Mouse (Mus musculus) hindbrain, postnatal 0 days (tissue): ENCODE data around the gene Pcbp2. TPM values are rescaled to one million over a fixed set of nuclear protein-coding genes. Genes with fewer than 3 reads are reported as not detected.
A peak's percentile ranks its signal among the peaks of the same experiment; 100 is the strongest.

Experiments used
- ATAC-seq: fragments of 200-750 bp; cut with Nextera tagmentation; 2 replicates; pipeline ENCODE4 v1.8.0; 2017; ENCODE audit warnings: mild to moderate bottlenecking, moderate TSS enrichment, moderate library complexity
- DNase-seq: peaks from one replicate; pipeline ENCODE4 v3.0.0-alpha.2; 2015; ENCODE audit warnings: low spot score
- H3K27ac ChIP-seq: fragments of 300-500 bp; sonication (generic); 2 replicates; pipeline ENCODE4 v1.5.1; 2014; ENCODE audit warnings: mild to moderate bottlenecking
- H3K27me3 ChIP-seq: fragments of 300-500 bp; sonication (generic); 2 replicates; pipeline ENCODE4 v1.6.1; 2014; ENCODE audit warnings: low read length, mixed read lengths; ENCODE audit not compliant: insufficient read depth
- H3K36me3 ChIP-seq: fragments of 300-500 bp; sonication (generic); 2 replicates; pipeline ENCODE4 v1.6.1; 2014; ENCODE audit warnings: low read length, mixed read lengths; ENCODE audit not compliant: insufficient read depth
- H3K4me1 ChIP-seq: fragments of 300-500 bp; sonication (generic); 2 replicates; pipeline ENCODE4 v1.6.1; 2014; ENCODE audit warnings: antibody characterized with exemption, low read length, mixed read lengths; ENCODE audit not compliant: insufficient read depth
- H3K4me2 ChIP-seq: fragments of 300-500 bp; sonication (generic); 2 replicates; pipeline ENCODE4 v1.6.1; 2014; ENCODE audit warnings: low read depth, mild to moderate bottlenecking, low read length, moderate library complexity, mixed read lengths
- H3K4me3 ChIP-seq: fragments of 300-500 bp; sonication (generic); 2 replicates; pipeline ENCODE4 v1.5.1; 2014; ENCODE audit warnings: low read length
- H3K9ac ChIP-seq: fragments of 300-500 bp; sonication (generic); replicated peaks from 2 replicates; pipeline ENCODE4 v1.6.1; 2014; ENCODE audit warnings: mild to moderate bottlenecking, low read length, moderate library complexity, mixed read lengths
- H3K9me3 ChIP-seq: fragments of 300-500 bp; sonication (generic); 2 replicates; pipeline ENCODE4 v1.6.1; 2016; ENCODE audit warnings: low read length, mixed read lengths
- CTCF ChIP-seq: IDR thresholded peaks from 2 replicates; pipeline ENCODE4 v1.5.1; 2016; ENCODE audit warnings: antibody characterized with exemption, control low read depth, low read depth
- WGBS: fragments of 180-500 bp; shearing (Covaris S2); extraction: QIAGEN DNeasy Blood & Tissue Kit; methylation state at CpG from one replicate; pipeline ENCODE4 v1.1.7; 2014; 5-methylcytosine and 5-hydroxymethylcytosine counted together
- polyA plus RNA-seq: library from polyadenylated mRNA; unstranded; fragments of >200 nt; fragmentation: Nextera tagmentation; extraction: Ambion mirVana; gene quantifications from 2 replicates; pipeline ENCODE4 v1.2.1, GENCODE M21; 2015
- total RNA-seq: library from RNA; depleted of rRNA; stranded (reverse); fragments of >200 nt; gene quantifications from 2 replicates; pipeline ENCODE4 v1.2.3, GENCODE M21; 2014

The Pcbp2 gene
- total and polyA plus RNA-seq, 2 experiments from 2014 or later: 104 to 151 TPM

GRCm38 (mm10) chr15:102433173-102433572, 37.2 kb upstream of the Pcbp2 start:
- Histone ChIP-seq H3K4me3 (no peak overlapping the region), H3K36me3 (peaks cover 34% of the 10 kb centered on the region), H3K4me1 (no peaks in the 10 kb centered on the region), H3K27me3 (no peaks in the 10 kb centered on the region), H3K27ac (no peak overlapping the region), H3K9ac (no peak overlapping the region), H3K4me2 (no peak overlapping the region), H3K9me3 (no peaks in the 10 kb centered on the region)
- ATAC-seq (no peak), DNase-seq (no peak)
- no peak for TF ChIP-seq CTCF
- 97% methylated on average over 4 of the region's 4 CpGs for WGBS

- WGBS: 50% methylated on average over 2 of the region's 2 CpGs
- Histone ChIP-seq H3K4me2 (no peak overlapping the region), H3K36me3 (no peaks in the 10 kb centered on the region), H3K27ac (no peak overlapping the region), H3K9ac (no peak overlapping the region), H3K4me1 (no peaks in the 10 kb centered on the region), H3K27me3 (no peaks in the 10 kb centered on the region), H3K9me3 (no peaks in the 10 kb centered on the region), H3K4me3 (no peak overlapping the region)
- peak; percentile 87 for DNase-seq
- peak; percentile 84 for TF ChIP-seq CTCF
- peak; percentile 55; the same call in 1 of the 2 replicates for ATAC-seq
Observed at GRCm38 (mm10) chr15:102442490-102442889, 27.8 kb upstream of the Pcbp2 start.

GRCm38 (mm10) chr15:102445146-102445545, 25.2 kb upstream of the Pcbp2 start, which contains the start of gene Amhr2:
Amhr2 (plus strand) TSS chr15:102445367.
- DNase-seq (no peak), ATAC-seq (no peak)
- H3K9ac ChIP-seq: no peak within 1 kb of the TSS
- H3K27me3 ChIP-seq: no peaks in the 10 kb centered on the region
- no peak within 1 kb of the TSS for H3K27ac ChIP-seq
- H3K36me3 ChIP-seq: no peaks in the 10 kb centered on the region
- 69% methylated on average over 8 of the region's 8 CpGs for WGBS
- no peaks in the 10 kb centered on the region for H3K4me1 ChIP-seq
- TF ChIP-seq CTCF: no peak
- no peak within 1 kb of the TSS for H3K4me3 ChIP-seq
- no peak within 1 kb of the TSS for H3K4me2 ChIP-seq
- H3K9me3 ChIP-seq: no peaks in the 10 kb centered on the region

- Histone ChIP-seq H3K4me1 (no peaks in the 10 kb centered on the region), H3K36me3 (no peaks in the 10 kb centered on the region), H3K9ac (no peak overlapping the region), H3K4me3 (no peak overlapping the region), H3K27ac (no peak overlapping the region), H3K9me3 (no peaks in the 10 kb centered on the region), H3K4me2 (no peak overlapping the region), H3K27me3 (no peaks in the 10 kb centered on the region)
- WGBS: 61% methylated on average over 5 of the region's 6 CpGs
- no peak for DNase-seq
- TF ChIP-seq CTCF: no peak
- ATAC-seq: no peak
Observed at GRCm38 (mm10) chr15:102446448-102446847, 23.9 kb upstream of the Pcbp2 start.

GRCm38 (mm10) chr15:102449366-102449765, 21.0 kb upstream of the Pcbp2 start:
- Histone ChIP-seq H3K9me3 (no peaks in the 10 kb centered on the region), H3K9ac (no peak overlapping the region), H3K4me3 (no peak overlapping the region), H3K36me3 (no peaks in the 10 kb centered on the region), H3K27ac (no peak overlapping the region), H3K27me3 (no peaks in the 10 kb centered on the region), H3K4me2 (no peak overlapping the region), H3K4me1 (no peaks in the 10 kb centered on the region)
- ATAC-seq (no peak), DNase-seq (no peak)
- TF ChIP-seq CTCF: no peak
- WGBS: 72% methylated on average over 8 of the region's 8 CpGs

GRCm38 (mm10) chr15:102450928-102451327, 19.4 kb upstream of the Pcbp2 start:
- ATAC-seq: no peak
- no peaks in the 10 kb centered on the region for H3K4me1 ChIP-seq
- no peak overlapping the region for H3K4me3 ChIP-seq
- no peaks in the 10 kb centered on the region for H3K27me3 ChIP-seq
- no peak for TF ChIP-seq CTCF
- no peaks in the 10 kb centered on the region for H3K9me3 ChIP-seq
- H3K4me2 ChIP-seq: no peak overlapping the region
- no peak for DNase-seq
- H3K9ac ChIP-seq: no peak overlapping the region
- WGBS: 32% methylated on average over 7 of the region's 7 CpGs
- H3K27ac ChIP-seq: no peak overlapping the region
- H3K36me3 ChIP-seq: no peaks in the 10 kb centered on the region

GRCm38 (mm10) chr15:102451666-102452430, 18.5 kb upstream of the Pcbp2 start:
- H3K36me3 ChIP-seq: no peaks in the 10 kb centered on the region
- ATAC-seq (no peak), DNase-seq (no peak)
- no peaks in the 10 kb centered on the region for H3K9me3 ChIP-seq
- TF ChIP-seq CTCF: no peak
- no peak overlapping the region for H3K27ac ChIP-seq
- H3K4me2 ChIP-seq: no peak overlapping the region
- H3K9ac ChIP-seq: no peak overlapping the region
- 78% methylated on average over 26 of the region's 26 CpGs for WGBS
- no peaks in the 10 kb centered on the region for H3K4me1 ChIP-seq
- no peaks in the 10 kb centered on the region for H3K27me3 ChIP-seq
- no peak overlapping the region for H3K4me3 ChIP-seq
